Mouse (Mus musculus): ENCODE measurements around the gene Ascc2. TPM values are rescaled to one million over a fixed set of nuclear protein-coding genes. Genes with fewer than 3 reads are reported as not detected.

Ascc2 gene
- total RNA-seq, 1 experiment = 23.8 TPM

GRCm38 (mm10) chr11:4719961-4720360 lies 82.4 kb downstream of the Ascc2 start:
- Histone ChIP-seq H3K4me1 (ENCODE audit: control insufficient read depth in 2 of 2, insufficient read depth in 2 of 2, low read length in 2 of 2, poor library complexity in 1 of 2) (peaks cover 2 to 9% of the 10 kb centered on the region in 2 experiments; a peak in 1 of 4 replicates), H3K27ac (ENCODE audit: insufficient read depth, low read depth, low read length, poor library complexity, severe bottlenecking) (no peak overlapping the region), H3K36me3 (ENCODE audit: control insufficient read depth, insufficient read depth, low read length, poor library complexity, severe bottlenecking) (no peaks in the 10 kb centered on the region), H3K4me3 (ENCODE audit: insufficient read depth in 1 of 2, low read depth in 1 of 2, low read length in 2 of 2, poor library complexity in 1 of 2, severe bottlenecking in 1 of 2) (no peak overlapping the region), H3K9ac (ENCODE audit: insufficient read depth, low read depth, low read length, poor library complexity, severe bottlenecking) (no peak overlapping the region), H3K9me3 (ENCODE audit: control insufficient read depth, insufficient read depth, low read depth, low read length) (no peaks in the 10 kb centered on the region)
- DNase-seq (ENCODE audit: low read depth, low spot score) = no peak
- no peak for TF ChIP-seq CHD2 (IDR thresholded peaks at IDR 0.05; ENCODE audit: low read depth, low read length)
- TF ChIP-seq MAFK (IDR thresholded peaks at IDR 0.05; ENCODE audit: insufficient read depth, low read depth, low read length) = no peak
- no peak for TF ChIP-seq HCFC1 (IDR thresholded peaks at IDR 0.05; ENCODE audit: borderline replicate concordance, insufficient read depth, low read length)
- in situ Hi-C loops (cut with MboI; ENCODE audit: low sequenced_read_pairs in 2 of 2, unreplicated experiment in 2 of 2) = no loop called here

GRCm38 (mm10) chr11:4720393-4720792 lies 82.8 kb downstream of the Ascc2 start:
- no peak overlapping the region for H3K27ac ChIP-seq (ENCODE audit: insufficient read depth, low read depth, low read length, poor library complexity, severe bottlenecking)
- TF ChIP-seq ZC3H11A (IDR thresholded peaks at IDR 0.05; ENCODE audit: borderline replicate concordance, low read depth, low read length) (no peak), ZNF384 (IDR thresholded peaks at IDR 0.05; ENCODE audit: low read depth, low read length) (no peak), HCFC1 (IDR thresholded peaks at IDR 0.05; ENCODE audit: borderline replicate concordance, insufficient read depth, low read length) (no peak), CHD2 (IDR thresholded peaks at IDR 0.05; ENCODE audit: low read depth, low read length) (no peak), MAFK (IDR thresholded peaks at IDR 0.05; ENCODE audit: insufficient read depth, low read depth, low read length) (no peak)
- no peak overlapping the region for H3K9ac ChIP-seq (ENCODE audit: insufficient read depth, low read depth, low read length, poor library complexity, severe bottlenecking)
- H3K36me3 ChIP-seq (ENCODE audit: control insufficient read depth, insufficient read depth, low read length, poor library complexity, severe bottlenecking) = no peaks in the 10 kb centered on the region
- in situ Hi-C loops (cut with MboI; ENCODE audit: low sequenced_read_pairs in 2 of 2, unreplicated experiment in 2 of 2) = no loop called here
- DNase-seq (ENCODE audit: low read depth, low spot score) = no peak
- peaks cover 2 to 9% of the 10 kb centered on the region in 2 experiments; a peak in 1 of 4 replicates for H3K4me1 ChIP-seq (ENCODE audit: control insufficient read depth in 2 of 2, insufficient read depth in 2 of 2, low read length in 2 of 2, poor library complexity in 1 of 2)
- no peaks in the 10 kb centered on the region for H3K9me3 ChIP-seq (ENCODE audit: control insufficient read depth, insufficient read depth, low read depth, low read length)
- no peak overlapping the region for H3K4me3 ChIP-seq (ENCODE audit: insufficient read depth in 1 of 2, low read depth in 1 of 2, low read length in 2 of 2, poor library complexity in 1 of 2, severe bottlenecking in 1 of 2)

GRCm38 (mm10) chr11:4720900-4721580 lies 83.5 kb downstream of the Ascc2 start:
- Histone ChIP-seq H3K9ac (ENCODE audit: insufficient read depth, low read depth, low read length, poor library complexity, severe bottlenecking) (no peak overlapping the region), H3K9me3 (ENCODE audit: control insufficient read depth, insufficient read depth, low read depth, low read length) (no peaks in the 10 kb centered on the region), H3K4me1 (ENCODE audit: control insufficient read depth in 2 of 2, insufficient read depth in 2 of 2, low read length in 2 of 2, poor library complexity in 1 of 2) (peaks cover 2 to 9% of the 10 kb centered on the region in 2 experiments; a peak in 1 of 4 replicates), H3K27ac (ENCODE audit: insufficient read depth, low read depth, low read length, poor library complexity, severe bottlenecking) (no peak overlapping the region), H3K4me3 (ENCODE audit: insufficient read depth in 1 of 2, low read depth in 1 of 2, low read length in 2 of 2, poor library complexity in 1 of 2, severe bottlenecking in 1 of 2) (no peak overlapping the region), H3K36me3 (ENCODE audit: control insufficient read depth, insufficient read depth, low read length, poor library complexity, severe bottlenecking) (no peaks in the 10 kb centered on the region; the same call in 1 of the 2 replicates)
- TF ChIP-seq HCFC1 (IDR thresholded peaks at IDR 0.05; ENCODE audit: borderline replicate concordance, insufficient read depth, low read length) (no peak), ZNF384 (IDR thresholded peaks at IDR 0.05; ENCODE audit: low read depth, low read length) (no peak)
- in situ Hi-C loops (cut with MboI; ENCODE audit: low sequenced_read_pairs in 2 of 2, unreplicated experiment in 2 of 2) = no loop called here
- no peak for DNase-seq (ENCODE audit: low read depth, low spot score)

GRCm38 (mm10) chr11:4721728-4722127 lies 84.2 kb downstream of the Ascc2 start:
- in situ Hi-C loops (cut with MboI; ENCODE audit: low sequenced_read_pairs in 2 of 2, unreplicated experiment in 2 of 2) = no loop called here
- Histone ChIP-seq H3K9ac (ENCODE audit: insufficient read depth, low read depth, low read length, poor library complexity, severe bottlenecking) (no peak overlapping the region), H3K27ac (ENCODE audit: insufficient read depth, low read depth, low read length, poor library complexity, severe bottlenecking) (no peak overlapping the region), H3K4me1 (ENCODE audit: control insufficient read depth in 2 of 2, insufficient read depth in 2 of 2, low read length in 2 of 2, poor library complexity in 1 of 2) (peaks cover 2 to 9% of the 10 kb centered on the region in 2 experiments; a peak in 1 of 4 replicates), H3K4me3 (ENCODE audit: insufficient read depth in 1 of 2, low read depth in 1 of 2, low read length in 2 of 2, poor library complexity in 1 of 2, severe bottlenecking in 1 of 2) (no peak overlapping the region), H3K36me3 (ENCODE audit: control insufficient read depth, insufficient read depth, low read length, poor library complexity, severe bottlenecking) (no peaks in the 10 kb centered on the region; the same call in 1 of the 2 replicates), H3K9me3 (ENCODE audit: control insufficient read depth, insufficient read depth, low read depth, low read length) (no peaks in the 10 kb centered on the region)
- no peak for DNase-seq (ENCODE audit: low read depth, low spot score)
- TF ChIP-seq CHD2 (IDR thresholded peaks at IDR 0.05; ENCODE audit: low read depth, low read length) (no peak), HCFC1 (IDR thresholded peaks at IDR 0.05; ENCODE audit: borderline replicate concordance, insufficient read depth, low read length) (no peak), ZC3H11A (IDR thresholded peaks at IDR 0.05; ENCODE audit: borderline replicate concordance, low read depth, low read length) (no peak), MAFK (IDR thresholded peaks at IDR 0.05; ENCODE audit: insufficient read depth, low read depth, low read length) (no peak), ZNF384 (IDR thresholded peaks at IDR 0.05; ENCODE audit: low read depth, low read length) (no peak)

GRCm38 (mm10) chr11:4729603-4730002 lies 92.1 kb downstream of the Ascc2 start:
- H3K27ac ChIP-seq (ENCODE audit: insufficient read depth, low read depth, low read length, poor library complexity, severe bottlenecking) = no peak overlapping the region

More at GRCm38 (mm10) chr11:4729603-4730002, 92.1 kb downstream of the Ascc2 start:
- peaks cover 0 to 7% of the 10 kb centered on the region in 2 experiments; a peak in 1 of 4 replicates for H3K4me1 ChIP-seq (ENCODE audit: control insufficient read depth in 2 of 2, insufficient read depth in 2 of 2, low read length in 2 of 2, poor library complexity in 1 of 2)
- in situ Hi-C loops (cut with MboI; ENCODE audit: low sequenced_read_pairs in 2 of 2, unreplicated experiment in 2 of 2) = no loop called here
- no peak overlapping the region for H3K4me3 ChIP-seq (ENCODE audit: insufficient read depth in 1 of 2, low read depth in 1 of 2, low read length in 2 of 2, poor library complexity in 1 of 2, severe bottlenecking in 1 of 2)
- TF ChIP-seq MAFK (IDR thresholded peaks at IDR 0.05; ENCODE audit: insufficient read depth, low read depth, low read length) (no peak), CHD2 (IDR thresholded peaks at IDR 0.05; ENCODE audit: low read depth, low read length) (no peak), ZNF384 (IDR thresholded peaks at IDR 0.05; ENCODE audit: low read depth, low read length) (no peak), ZC3H11A (IDR thresholded peaks at IDR 0.05; ENCODE audit: borderline replicate concordance, low read depth, low read length) (no peak), HCFC1 (IDR thresholded peaks at IDR 0.05; ENCODE audit: borderline replicate concordance, insufficient read depth, low read length) (no peak)
- H3K9me3 ChIP-seq (ENCODE audit: control insufficient read depth, insufficient read depth, low read depth, low read length) = no peaks in the 10 kb centered on the region
- no peak for DNase-seq (ENCODE audit: low read depth, low spot score)
- no peaks in the 10 kb centered on the region; the same call in 1 of the 2 replicates for H3K36me3 ChIP-seq (ENCODE audit: control insufficient read depth, insufficient read depth, low read length, poor library complexity, severe bottlenecking)
- no peak overlapping the region for H3K9ac ChIP-seq (ENCODE audit: insufficient read depth, low read depth, low read length, poor library complexity, severe bottlenecking)
